Mouse (Mus musculus) fibroblast of lung, adult 2 months (primary cell): Measurements from ENCODE around the gene Sorcs1.

Source experiments
- DNase-seq: peaks from one replicate; pipeline ENCODE4 v3.0.0-alpha.2; 2011; ENCODE audit warnings: low read depth

The Sorcs1 gene

DNA sequence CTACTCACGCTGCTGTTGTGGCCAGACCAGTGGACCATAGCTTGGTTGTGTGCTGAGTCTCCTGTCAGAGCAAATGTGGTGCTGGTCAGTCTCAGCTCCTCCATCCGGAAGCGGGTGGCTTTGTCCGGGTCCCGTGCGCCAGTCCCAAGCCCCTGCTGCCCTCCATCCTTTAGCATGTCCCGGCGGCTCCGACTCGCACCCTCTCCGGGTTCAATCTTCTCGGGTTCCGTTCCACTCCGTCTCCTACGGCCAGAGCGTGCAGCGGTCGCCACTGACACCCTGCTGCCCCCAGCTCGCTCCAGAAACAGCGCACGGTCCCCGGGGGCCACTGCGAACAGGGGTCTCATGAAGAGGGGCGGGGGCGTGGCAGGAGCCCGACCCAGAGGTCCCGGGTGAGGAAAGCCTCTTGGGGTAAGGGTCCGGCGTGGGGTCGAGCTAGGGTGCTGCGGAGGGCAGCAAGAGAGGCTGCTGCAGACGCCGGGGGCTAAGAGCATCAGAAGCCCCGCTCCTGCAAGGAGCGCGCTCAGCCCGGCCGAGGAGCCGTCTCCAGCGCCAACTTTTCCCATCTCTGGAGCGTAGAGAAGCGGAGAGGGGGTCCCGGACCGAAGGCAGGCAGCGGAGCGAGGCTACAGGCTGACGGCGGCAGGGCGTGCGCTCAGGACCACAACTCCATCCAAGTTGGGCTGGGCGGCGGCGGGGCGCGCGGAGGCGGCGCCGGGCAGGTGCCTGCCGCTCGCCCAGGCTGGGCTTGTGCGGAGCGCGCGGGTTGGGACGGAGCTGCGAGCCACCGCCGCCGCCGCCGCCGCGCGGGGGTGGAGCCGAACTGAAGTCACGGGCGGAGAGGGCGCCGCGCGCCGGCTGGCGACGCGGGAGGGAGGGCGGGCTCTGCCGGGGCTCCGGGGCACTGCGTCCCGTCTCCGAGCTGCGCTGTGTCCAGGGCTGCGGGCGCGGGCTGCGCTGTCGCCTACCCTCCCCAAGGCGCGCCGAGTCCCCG, at the start of gene Sorcs1:
Gene Sorcs1, minus strand, starts transcription at position 744 of the 994 bp plus-strand sequence.
- no peak for DNase-seq

DNA sequence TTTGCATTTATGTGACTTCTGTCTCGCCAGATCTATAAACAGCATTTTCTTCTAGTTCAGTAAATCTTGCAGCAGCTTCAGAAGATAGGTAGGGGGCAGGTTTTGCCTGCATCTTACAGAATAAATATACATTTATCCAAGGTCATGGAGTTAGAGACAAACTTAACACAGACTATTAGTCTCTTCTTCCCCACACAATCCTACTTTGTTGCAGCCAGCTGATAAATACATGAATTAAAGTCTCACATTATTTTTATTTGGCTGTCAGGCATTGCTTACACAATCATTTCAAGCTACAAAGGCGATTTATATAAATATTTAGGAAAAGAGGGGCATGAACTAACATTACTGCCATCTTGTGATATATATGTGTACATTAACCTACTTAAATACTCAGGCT, 4.8 kb upstream of the Sorcs1 start:
- no peak for DNase-seq

DNA sequence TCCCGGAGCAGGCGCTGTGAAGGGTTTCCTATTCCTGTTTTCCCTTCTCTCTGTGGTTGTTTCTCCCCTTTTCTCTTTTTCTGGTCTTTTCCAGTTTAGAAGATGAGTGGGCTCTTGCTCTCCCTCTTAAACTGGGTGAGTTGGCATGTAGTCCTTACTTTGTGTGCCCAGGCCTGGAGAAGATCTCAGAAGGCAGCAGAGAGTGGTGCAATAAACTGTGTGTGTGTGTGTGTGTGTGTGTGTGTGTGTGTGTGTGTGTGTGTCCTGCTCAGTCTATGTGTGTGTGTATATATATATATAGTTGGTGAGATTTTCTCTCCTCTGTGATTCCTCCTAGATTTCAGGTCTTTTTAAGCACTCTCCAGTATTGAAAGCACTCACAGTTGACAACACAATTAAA, 500 bp upstream of the Sorcs1 start:
- no peak for DNase-seq

DNA sequence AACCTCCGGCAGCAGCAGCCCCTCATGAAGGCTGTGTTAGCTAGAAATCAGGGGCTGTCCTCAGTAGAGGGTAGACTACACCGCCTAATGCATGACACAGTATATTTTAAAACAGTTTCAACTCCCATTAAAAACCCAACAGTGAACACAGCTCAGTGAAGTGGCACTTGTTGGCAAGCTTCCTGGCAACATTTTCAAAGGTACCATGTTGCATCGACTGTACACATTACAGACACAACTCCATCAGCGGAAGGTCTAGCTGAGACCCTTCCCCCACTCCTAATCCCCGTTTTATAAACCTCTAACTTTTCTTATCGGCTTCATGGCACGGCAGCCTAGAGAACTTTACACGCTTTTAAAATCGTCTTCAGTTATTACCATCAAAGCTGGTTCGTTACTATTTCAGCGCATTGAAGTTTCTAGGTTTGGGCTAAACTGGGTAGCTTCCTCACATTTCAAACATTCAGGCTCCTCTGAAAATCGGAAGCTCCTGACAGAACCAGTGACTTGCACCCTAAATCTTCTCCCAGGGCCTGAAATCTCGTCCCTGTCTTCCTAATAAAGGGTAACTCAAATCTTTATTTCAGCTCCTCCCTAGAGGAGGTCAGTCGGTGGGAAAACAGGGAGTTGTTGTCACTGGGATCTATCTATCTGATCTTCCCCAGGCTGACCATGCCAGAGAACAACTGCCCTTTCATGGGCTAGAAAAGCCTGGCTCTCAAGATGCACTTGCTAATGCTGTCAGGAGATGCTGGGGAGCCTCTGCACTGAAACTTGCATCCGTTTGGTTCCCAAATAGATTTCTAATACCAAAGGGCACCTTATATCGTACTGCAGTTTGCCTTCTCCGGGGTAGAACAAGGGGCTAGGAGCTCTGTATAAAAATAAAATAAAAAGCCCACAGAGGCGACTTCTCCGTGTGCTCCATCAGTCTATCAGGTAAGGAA, 1.6 kb downstream of the Sorcs1 start:
- no peak for DNase-seq

DNA sequence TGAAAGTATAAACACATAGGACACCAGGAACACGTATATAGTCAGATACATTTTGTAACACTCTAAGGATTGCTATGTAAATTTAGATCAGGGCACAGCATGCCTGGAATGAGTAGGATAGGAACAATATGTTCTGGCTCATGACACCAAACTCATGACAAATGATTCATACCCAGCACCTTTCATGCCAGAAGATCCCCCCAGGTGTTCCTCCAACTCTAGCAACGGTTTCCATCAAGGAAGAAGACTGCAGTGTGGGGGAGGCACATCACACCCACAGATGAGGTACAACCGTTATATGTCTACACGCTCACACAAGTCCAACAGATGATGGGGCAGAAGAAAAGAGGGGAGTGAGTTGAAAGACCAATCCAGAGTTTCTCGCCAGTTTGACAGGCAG, 3.5 kb downstream of the Sorcs1 start:
- DNase-seq, result no peak

DNA sequence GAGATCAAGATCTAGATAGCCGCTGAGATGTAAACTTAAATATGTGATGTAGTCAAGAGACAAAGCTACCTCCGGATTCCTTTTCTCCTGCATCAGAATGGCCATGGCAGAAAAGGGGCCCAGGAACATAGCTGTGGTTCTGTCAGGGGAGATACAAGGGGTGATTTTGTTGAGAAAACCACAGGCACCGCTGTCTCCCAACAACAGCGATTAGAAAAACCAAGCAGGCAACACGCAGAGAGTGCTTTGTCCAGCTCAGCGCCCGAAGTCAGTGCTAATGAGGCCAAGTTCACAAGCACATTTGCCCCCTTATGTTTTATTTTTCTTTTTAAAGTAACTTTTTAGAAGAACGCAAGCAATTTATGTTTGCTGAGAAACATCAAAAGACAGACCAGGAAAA, 10.9 kb downstream of the Sorcs1 start:
- DNase-seq, result no peak

DNA sequence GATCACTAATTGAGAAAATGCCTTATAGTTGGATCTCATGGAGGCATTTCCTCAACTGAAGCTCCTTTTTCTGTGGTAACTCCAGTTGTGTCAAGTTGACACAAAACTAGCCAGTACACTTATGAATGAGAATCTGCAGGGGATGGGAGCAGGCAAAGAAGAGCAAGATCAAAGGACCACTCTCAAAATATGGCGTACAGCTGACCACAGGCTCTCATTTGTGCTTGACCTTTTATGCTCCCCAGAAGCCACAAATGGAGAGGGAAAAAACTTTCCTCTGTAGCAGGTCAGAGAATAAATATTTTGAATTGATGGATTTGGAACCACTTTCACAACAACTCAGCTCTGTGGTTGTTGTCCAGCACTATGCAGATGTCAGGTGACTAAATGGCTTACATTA, 14.1 kb downstream of the Sorcs1 start:
- no peak for DNase-seq

DNA sequence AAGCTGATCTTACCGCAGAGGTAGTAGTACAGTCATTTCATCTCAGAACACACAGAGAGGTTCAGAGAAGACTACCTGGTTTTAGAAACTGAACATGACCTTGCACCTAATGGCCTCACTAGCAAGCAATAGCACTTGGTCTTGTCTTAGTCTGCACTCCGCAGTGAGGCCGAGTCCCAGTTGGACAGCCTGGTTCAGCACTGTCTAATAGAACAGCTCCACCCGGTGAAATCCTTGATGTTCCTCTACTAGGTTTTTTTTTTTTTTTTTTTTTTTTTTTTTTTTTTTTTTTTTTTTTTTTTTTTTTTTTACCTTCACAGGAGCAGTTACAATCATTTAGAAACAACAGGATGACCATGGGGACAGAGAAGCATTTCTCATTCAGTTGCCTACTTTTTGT, 19.3 kb downstream of the Sorcs1 start:
- DNase-seq, result no peak

DNA sequence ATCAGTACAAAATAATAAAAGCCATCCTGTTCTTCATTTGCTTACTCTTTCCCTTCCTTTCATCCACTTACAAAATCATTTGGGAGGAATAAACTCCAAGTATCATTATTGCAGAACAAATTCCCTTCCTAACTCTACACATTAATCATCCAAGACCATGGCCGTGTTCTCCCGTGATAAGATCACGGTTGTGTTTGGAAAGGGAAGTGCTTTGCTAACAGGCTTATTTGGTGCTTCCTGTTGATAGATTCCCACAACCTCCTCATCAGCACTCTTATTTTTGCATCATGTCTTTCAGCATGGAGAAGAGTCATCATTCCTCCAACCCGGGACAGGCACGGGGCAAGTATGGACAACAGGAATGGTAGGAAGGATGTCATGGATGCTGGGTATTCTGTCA, 25.7 kb downstream of the Sorcs1 start:
- no peak for DNase-seq

DNA sequence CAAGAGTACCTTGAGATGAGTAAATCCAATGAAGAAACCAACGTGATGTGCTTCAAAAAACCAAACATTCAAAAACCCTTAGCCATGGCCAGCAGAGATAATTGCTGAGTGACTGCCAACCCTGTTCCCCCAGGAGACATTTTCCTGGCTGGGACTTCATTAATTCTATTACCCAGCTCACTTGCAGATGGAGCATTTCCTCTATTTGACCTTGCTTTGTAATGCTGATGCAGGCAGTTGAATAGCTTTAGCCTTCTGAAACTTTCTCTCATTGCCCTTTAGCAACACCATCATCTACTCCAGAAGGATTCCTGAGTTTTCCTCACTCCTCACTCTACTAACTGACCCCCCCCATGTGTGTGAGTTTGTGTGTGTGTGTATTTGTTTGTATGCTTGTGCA, 34.6 kb downstream of the Sorcs1 start:
- no peak for DNase-seq

DNA sequence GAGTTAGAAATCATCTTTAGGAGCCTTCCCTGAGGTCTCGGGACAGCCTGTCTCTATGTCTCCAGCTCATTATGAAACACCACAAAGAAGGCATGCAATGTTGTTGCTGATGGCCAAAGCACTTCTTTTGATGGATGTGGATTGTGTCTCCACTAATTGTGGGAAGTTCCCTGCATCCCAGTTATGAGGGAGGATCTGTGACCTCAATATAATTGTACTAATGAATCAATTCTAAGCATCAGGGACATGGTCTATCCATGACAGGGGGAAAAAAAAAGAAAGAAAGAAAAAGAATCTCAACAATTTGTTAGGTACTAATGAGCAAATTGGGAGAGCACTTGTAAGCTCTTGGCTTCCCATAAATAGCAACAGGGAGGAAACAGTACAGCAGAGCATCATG, 36.3 kb downstream of the Sorcs1 start:
- no peak for DNase-seq

DNA sequence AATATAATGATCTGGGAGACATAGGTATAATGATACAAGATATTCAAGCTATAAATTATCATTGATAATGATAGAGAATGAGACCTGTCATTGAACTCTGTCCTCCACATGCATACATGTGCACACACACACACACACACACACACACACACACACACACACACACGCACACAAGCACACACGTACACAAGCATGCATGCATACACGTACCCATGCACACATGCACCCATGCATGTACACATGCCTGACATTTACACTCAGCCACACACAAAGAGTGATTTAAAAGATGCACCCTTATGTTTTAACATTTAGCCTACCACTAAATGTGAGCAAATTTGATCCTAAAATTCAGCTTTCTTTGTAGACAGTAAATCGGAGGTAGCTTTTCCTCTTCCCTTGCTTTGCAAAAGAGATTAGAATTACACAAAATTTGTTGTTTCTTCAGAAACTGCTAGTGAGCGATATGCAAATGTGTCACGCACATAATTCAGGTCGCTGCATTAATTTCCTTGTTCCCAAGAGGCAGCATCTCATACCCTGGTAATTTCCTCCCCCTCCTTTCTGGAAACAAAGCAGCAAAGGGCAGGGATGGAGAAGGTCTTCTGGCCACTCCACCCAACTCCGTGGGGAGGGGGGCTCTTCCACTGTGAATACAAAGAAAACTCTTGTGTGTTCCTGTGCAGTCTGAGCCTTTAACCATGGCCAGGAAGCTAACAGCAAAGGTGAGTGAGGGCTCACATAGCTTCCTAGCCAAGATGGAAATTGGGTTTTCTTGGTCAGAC, 38.0 kb downstream of the Sorcs1 start:
- DNase-seq, result no peak

DNA sequence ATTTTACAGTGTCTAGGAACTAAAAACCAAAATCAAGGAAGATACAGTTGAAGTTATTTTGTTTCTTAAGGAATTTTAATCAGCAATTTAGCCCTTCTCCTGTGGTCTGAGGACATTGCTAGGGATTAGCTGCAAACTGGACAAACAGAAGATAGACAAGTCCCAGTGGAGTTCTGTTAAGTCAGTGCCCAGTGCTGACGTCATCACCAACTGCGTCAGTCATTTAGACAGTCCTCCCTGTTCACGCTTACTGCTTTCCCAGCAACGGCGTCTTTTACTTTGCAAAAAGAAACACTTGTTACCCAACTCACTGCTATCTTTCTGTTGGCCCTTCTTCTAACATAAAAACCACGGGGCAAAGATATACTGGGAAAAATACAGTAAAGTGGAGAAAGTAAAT, 40.3 kb downstream of the Sorcs1 start:
- DNase-seq, result no peak

DNA sequence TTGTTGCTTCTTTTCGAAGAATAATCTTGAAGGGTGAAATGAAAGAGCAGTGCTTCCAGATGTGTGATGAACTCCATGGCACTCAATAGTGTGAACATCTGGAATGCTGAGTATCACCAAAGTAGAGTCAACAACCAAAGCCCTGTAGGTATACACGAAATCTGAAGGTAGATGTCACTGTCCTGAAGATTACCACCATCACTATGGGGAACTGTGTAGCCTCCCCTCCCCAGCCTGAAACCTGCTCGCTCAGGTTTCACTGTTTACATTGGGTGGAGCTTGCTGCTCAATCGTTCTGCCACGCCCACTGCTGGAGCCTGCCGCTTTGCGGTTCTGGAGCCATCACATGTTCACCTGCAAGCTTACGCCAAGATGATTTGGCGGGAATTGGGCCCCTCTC, 64.4 kb downstream of the Sorcs1 start:
- DNase-seq, result no peak

DNA sequence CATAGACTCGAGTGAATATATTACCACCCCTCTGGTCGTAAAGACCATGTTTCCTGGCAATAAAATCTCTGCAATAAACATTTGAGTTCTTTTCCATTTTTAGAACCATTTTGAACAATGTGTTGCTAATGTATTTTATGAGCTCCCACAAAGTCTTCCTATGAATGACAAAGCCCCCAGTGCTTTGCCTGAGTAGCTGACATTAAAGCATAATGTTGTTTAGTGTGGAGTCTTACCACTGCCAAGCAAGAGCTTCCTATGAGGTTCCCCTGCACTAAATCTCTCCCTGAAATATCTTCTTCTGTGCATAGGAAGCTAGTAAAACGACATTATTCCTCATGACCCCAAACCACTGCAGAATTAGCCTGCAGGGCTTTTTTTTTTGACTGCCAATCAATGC, 66.8 kb downstream of the Sorcs1 start:
- no peak for DNase-seq

DNA sequence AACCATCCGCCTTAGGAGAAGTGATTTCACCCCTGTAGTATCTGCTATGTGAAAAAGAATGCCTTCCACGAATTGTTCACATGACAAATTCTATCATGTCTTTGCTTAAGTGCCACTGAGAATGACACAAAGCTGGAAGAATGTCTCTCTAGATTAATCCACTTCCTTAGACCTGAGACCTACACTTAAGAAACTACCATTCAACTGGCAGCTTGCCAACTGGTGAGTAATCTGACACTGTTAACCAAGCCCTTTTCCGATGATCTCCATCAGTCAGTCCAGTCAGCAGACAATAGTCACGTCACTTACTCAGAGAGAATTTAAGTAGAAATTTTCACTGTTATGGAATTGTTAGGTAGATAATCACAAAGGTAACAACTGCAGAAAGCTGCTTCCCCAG, 74.6 kb downstream of the Sorcs1 start:
- DNase-seq, result no peak

DNA sequence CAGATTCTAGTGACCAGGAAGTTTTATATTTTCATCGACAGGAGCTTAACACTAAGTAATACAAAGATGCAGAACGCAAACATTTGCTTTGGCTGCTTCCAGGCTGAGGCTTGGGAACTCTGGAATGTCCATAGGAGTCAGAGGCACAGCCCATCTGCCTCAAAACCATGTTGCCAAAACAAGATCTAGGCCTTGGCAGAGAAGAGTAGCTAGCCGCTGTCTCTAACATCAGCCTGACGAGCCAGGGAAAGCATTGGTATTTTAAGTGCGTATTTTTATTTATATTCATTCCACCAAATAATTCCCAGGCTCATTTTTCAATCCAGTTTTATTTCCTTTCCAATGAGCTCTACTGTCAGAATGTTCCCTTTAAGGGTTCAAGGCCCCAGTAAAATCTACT, 75.1 kb downstream of the Sorcs1 start:
- no peak for DNase-seq

DNA sequence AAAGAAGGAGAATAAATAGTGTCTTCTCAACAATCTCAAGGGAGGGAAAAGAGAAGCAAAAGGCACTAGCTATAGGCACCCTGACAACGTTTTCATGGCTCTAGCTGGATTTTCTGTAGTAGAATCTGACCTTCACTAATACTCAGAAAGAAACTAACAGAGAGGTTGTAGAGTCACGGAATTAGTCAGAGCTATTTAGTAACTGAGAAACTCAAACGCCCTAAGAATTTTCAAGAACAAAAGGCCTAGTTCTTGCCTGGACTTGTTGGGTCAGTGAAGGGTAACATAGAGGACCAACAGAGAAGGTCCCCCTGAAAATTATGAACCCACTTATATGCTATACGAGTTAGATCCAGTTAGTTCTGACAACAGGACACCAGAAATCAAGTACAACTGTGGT, 81.1 kb downstream of the Sorcs1 start:
- DNase-seq, result no peak

DNA sequence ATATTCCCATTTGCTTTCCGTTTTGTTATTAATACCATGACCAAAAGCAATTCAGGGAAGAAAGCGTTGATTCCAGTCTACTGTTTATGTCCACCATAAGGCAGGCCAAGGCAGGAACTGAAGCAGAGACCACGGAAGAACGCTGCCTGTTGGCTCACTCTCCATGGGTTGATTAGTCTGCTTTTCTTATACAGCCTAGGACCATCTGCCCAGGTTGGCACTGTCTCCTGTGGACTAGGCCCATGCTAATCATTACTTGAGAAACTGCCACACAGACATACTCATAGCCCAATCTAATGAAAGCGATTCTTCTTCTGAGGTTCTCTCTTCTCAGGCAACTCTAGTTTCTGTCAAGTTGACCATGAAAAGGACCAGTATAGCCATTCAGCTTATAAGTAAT, 92.3 kb downstream of the Sorcs1 start:
- DNase-seq, result no peak

DNA sequence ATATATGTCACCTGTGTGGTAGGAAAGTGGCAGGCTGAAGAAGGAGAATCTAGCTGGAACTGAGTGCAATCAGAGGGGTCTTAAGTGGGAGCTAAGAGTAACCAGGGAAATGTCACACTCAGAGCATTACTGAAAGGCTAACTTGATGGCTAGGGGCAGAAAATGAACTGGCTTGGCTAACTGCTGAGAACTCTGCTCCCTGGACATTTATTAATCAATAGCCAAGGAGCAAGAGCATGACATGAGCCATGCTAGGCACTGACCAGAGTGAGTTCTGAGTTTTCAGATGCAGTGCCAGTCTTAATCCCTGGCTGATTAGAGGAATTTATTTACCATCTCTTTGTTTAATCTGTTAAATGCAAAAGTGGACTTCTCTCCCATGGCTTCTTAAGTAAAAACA, 95.5 kb downstream of the Sorcs1 start:
- no peak for DNase-seq

DNA sequence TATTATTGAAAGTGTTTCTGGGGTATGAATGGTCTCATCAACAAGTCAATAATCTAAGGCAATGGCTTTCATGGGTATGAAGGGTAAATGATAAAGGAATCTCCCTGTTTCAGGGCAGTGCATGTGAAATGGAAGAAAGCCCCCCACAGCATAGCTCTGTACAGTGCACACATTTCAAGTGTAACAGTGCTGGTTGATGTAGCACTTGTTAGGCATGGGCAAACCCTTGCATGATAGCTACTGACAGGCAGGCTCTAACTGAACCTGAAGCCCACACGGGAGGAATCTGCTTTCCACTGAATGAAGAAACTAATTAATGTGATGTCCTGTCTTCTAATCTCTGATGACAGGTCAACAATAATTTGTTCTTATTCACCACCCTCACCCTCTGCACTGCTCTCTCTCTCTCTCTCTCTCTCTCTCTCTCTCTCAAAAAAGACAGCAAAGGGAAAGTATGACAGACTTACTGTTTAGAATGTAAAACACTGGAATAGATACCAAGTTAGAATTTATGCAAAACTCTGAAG, 108.7 kb downstream of the Sorcs1 start:
- DNase-seq, result no peak

DNA sequence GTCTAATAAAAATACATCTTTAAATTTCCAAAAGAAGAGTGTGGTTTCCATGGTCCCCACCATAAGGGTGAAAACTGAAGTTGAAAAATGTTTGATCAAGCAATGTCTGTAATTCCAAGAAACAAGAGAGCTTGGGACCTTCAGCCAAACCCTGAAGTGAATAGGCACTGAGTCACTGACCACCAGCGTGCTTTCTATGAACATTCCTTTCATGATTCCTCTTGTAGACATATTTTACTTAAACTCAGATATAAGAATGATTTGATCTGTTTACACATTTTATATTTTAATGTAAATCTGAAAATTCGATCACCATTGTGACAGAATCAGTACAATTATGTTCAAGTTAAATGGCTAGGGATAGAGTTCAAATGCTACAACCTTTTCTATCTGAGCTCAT, 112.1 kb downstream of the Sorcs1 start:
- peak; percentile 18 for DNase-seq
